Mouse (Mus musculus): ENCODE measurements at regions not wholly inside any gene's neighbourhood (a gene's known extent, or its start where the extent isn't known, plus 50 kb on each side); places are given as distances from the start of the nearest gene placed in this dataset.

GRCm38 (mm10) chr12:25181317-25181716, 84.4 kb upstream of the Id2 start:
- no peaks in the 10 kb centered on the region for H3K4me1 ChIP-seq (ENCODE audit: control insufficient read depth, insufficient read depth, low read length)
- no peak for ATAC-seq
- H3K9ac ChIP-seq (ENCODE audit: low read depth, low read length) = no peak overlapping the region
- no peak overlapping the region for H3K4me2 ChIP-seq (ENCODE audit: low read length)
- WGBS = 89% methylated on average over 8 of the region's 8 CpGs
- H3K36me3 ChIP-seq (ENCODE audit: control insufficient read depth, insufficient read depth, low read length) = no peaks in the 10 kb centered on the region
- no peak overlapping the region for H3K4me3 ChIP-seq (ENCODE audit: low read depth, low read length)
- no peaks in the 10 kb centered on the region for H3K27me3 ChIP-seq (ENCODE audit: control insufficient read depth, insufficient read depth, low read depth, low read length)
- no peak overlapping the region for H3K27ac ChIP-seq (ENCODE audit: low read length)
- no peaks in the 10 kb centered on the region for H3K9me3 ChIP-seq (replicated peaks; ENCODE audit: control insufficient read depth, low read length, poor library complexity, severe bottlenecking)

GRCm38 (mm10) chr12:25180861-25181260, 83.9 kb upstream of the Id2 start:
- Histone ChIP-seq H3K9ac (ENCODE audit: low read depth, low read length) (no peak overlapping the region), H3K27me3 (ENCODE audit: control insufficient read depth, insufficient read depth, low read depth, low read length) (no peaks in the 10 kb centered on the region), H3K4me2 (ENCODE audit: low read length) (no peak overlapping the region), H3K4me1 (ENCODE audit: control insufficient read depth, insufficient read depth, low read length) (no peaks in the 10 kb centered on the region), H3K27ac (ENCODE audit: low read length) (no peak overlapping the region), H3K36me3 (ENCODE audit: control insufficient read depth, insufficient read depth, low read length) (no peaks in the 10 kb centered on the region), H3K9me3 (replicated peaks; ENCODE audit: control insufficient read depth, low read length, poor library complexity, severe bottlenecking) (no peaks in the 10 kb centered on the region), H3K4me3 (ENCODE audit: low read depth, low read length) (no peak overlapping the region)
- 88% methylated on average over 1 of the region's 1 CpGs for WGBS
- ATAC-seq = no peak

GRCm38 (mm10) chr12:25180289-25180688, 83.3 kb upstream of the Id2 start:
- Histone ChIP-seq H3K9ac (ENCODE audit: low read depth, low read length) (no peak overlapping the region), H3K27me3 (ENCODE audit: control insufficient read depth, insufficient read depth, low read depth, low read length) (no peaks in the 10 kb centered on the region), H3K9me3 (replicated peaks; ENCODE audit: control insufficient read depth, low read length, poor library complexity, severe bottlenecking) (no peaks in the 10 kb centered on the region), H3K4me3 (ENCODE audit: low read depth, low read length) (no peak overlapping the region), H3K4me2 (ENCODE audit: low read length) (no peak overlapping the region), H3K36me3 (ENCODE audit: control insufficient read depth, insufficient read depth, low read length) (no peaks in the 10 kb centered on the region), H3K27ac (ENCODE audit: low read length) (no peak overlapping the region), H3K4me1 (ENCODE audit: control insufficient read depth, insufficient read depth, low read length) (no peaks in the 10 kb centered on the region)
- ATAC-seq = no peak
- WGBS = 66% methylated on average over 3 of the region's 3 CpGs

- no peak overlapping the region for H3K4me3 ChIP-seq (ENCODE audit: low read depth, low read length)
- H3K36me3 ChIP-seq (ENCODE audit: control insufficient read depth, insufficient read depth, low read length) = no peaks in the 10 kb centered on the region
- 90% methylated on average over 5 of the region's 5 CpGs for WGBS
- no peaks in the 10 kb centered on the region for H3K4me1 ChIP-seq (ENCODE audit: control insufficient read depth, insufficient read depth, low read length)
- H3K4me2 ChIP-seq (ENCODE audit: low read length) = no peak overlapping the region
- ATAC-seq = no peak
- no peak overlapping the region for H3K27ac ChIP-seq (ENCODE audit: low read length)
- no peaks in the 10 kb centered on the region for H3K27me3 ChIP-seq (ENCODE audit: control insufficient read depth, insufficient read depth, low read depth, low read length)
- H3K9ac ChIP-seq (ENCODE audit: low read depth, low read length) = no peak overlapping the region
- no peaks in the 10 kb centered on the region for H3K9me3 ChIP-seq (replicated peaks; ENCODE audit: control insufficient read depth, low read length, poor library complexity, severe bottlenecking)
These were observed 81.7 kb upstream of the Id2 start for GRCm38 (mm10) chr12:25178491-25179115.

GRCm38 (mm10) chr12:25177827-25178226, 80.9 kb upstream of the Id2 start:
- Histone ChIP-seq H3K9ac (ENCODE audit: low read depth, low read length) (no peak overlapping the region), H3K4me3 (ENCODE audit: low read depth, low read length) (no peak overlapping the region), H3K4me1 (ENCODE audit: control insufficient read depth, insufficient read depth, low read length) (0 out of 2 replicates have a peak, but pooled peaks cover under 1% of the 10 kb centered on the region), H3K4me2 (ENCODE audit: low read length) (no peak overlapping the region), H3K9me3 (replicated peaks; ENCODE audit: control insufficient read depth, low read length, poor library complexity, severe bottlenecking) (no peaks in the 10 kb centered on the region), H3K27me3 (ENCODE audit: control insufficient read depth, insufficient read depth, low read depth, low read length) (no peaks in the 10 kb centered on the region), H3K27ac (ENCODE audit: low read length) (no peak overlapping the region), H3K36me3 (ENCODE audit: control insufficient read depth, insufficient read depth, low read length) (no peaks in the 10 kb centered on the region)
- ATAC-seq = no peak
- WGBS = 75% methylated on average over 3 of the region's 3 CpGs

GRCm38 (mm10) chr12:25176565-25176964, 79.6 kb upstream of the Id2 start:
- H3K4me2 ChIP-seq (ENCODE audit: low read length) = no peak overlapping the region
- no peaks in the 10 kb centered on the region for H3K36me3 ChIP-seq (ENCODE audit: control insufficient read depth, insufficient read depth, low read length)
- WGBS = 86% methylated on average over 3 of the region's 3 CpGs
- no peaks in the 10 kb centered on the region for H3K27me3 ChIP-seq (ENCODE audit: control insufficient read depth, insufficient read depth, low read depth, low read length)
- H3K9ac ChIP-seq (ENCODE audit: low read depth, low read length) = no peak overlapping the region
- no peak overlapping the region for H3K4me3 ChIP-seq (ENCODE audit: low read depth, low read length)
- no peak overlapping the region for H3K27ac ChIP-seq (ENCODE audit: low read length)
- ATAC-seq = no peak
- no peaks in the 10 kb centered on the region for H3K9me3 ChIP-seq (replicated peaks; ENCODE audit: control insufficient read depth, low read length, poor library complexity, severe bottlenecking)
- 0 out of 2 replicates have a peak, but pooled peaks cover 3% of the 10 kb centered on the region for H3K4me1 ChIP-seq (ENCODE audit: control insufficient read depth, insufficient read depth, low read length)

GRCm38 (mm10) chr12:25173064-25173463, 76.1 kb upstream of the Id2 start:
- 57% methylated on average over 6 of the region's 6 CpGs for WGBS
- Histone ChIP-seq H3K4me3 (ENCODE audit: low read depth, low read length) (no peak overlapping the region), H3K9me3 (replicated peaks; ENCODE audit: control insufficient read depth, low read length, poor library complexity, severe bottlenecking) (no peaks in the 10 kb centered on the region), H3K27me3 (ENCODE audit: control insufficient read depth, insufficient read depth, low read depth, low read length) (no peaks in the 10 kb centered on the region), H3K27ac (ENCODE audit: low read length) (no peak overlapping the region), H3K9ac (ENCODE audit: low read depth, low read length) (no peak overlapping the region), H3K4me1 (ENCODE audit: control insufficient read depth, insufficient read depth, low read length) (0 out of 2 replicates have a peak, but pooled peaks cover 3% of the 10 kb centered on the region), H3K4me2 (ENCODE audit: low read length) (no peak overlapping the region), H3K36me3 (ENCODE audit: control insufficient read depth, insufficient read depth, low read length) (no peaks in the 10 kb centered on the region)
- ATAC-seq = no peak

GRCm38 (mm10) chr12:25172450-25172849, 75.5 kb upstream of the Id2 start:
- Histone ChIP-seq H3K27me3 (ENCODE audit: control insufficient read depth, insufficient read depth, low read depth, low read length) (no peaks in the 10 kb centered on the region), H3K27ac (ENCODE audit: low read length) (no peak overlapping the region), H3K9me3 (replicated peaks; ENCODE audit: control insufficient read depth, low read length, poor library complexity, severe bottlenecking) (no peaks in the 10 kb centered on the region), H3K4me1 (ENCODE audit: control insufficient read depth, insufficient read depth, low read length) (0 out of 2 replicates have a peak, but pooled peaks cover 3% of the 10 kb centered on the region), H3K4me3 (ENCODE audit: low read depth, low read length) (no peak overlapping the region), H3K9ac (ENCODE audit: low read depth, low read length) (no peak overlapping the region), H3K4me2 (ENCODE audit: low read length) (no peak overlapping the region), H3K36me3 (ENCODE audit: control insufficient read depth, insufficient read depth, low read length) (no peaks in the 10 kb centered on the region)
- WGBS = 86% methylated on average over 4 of the region's 4 CpGs
- ATAC-seq = no peak

- 97% methylated on average over 3 of the region's 3 CpGs for WGBS
These were observed 72.7 kb upstream of the Id2 start for GRCm38 (mm10) chr12:25169611-25170010.

More at GRCm38 (mm10) chr12:25169611-25170010, 72.7 kb upstream of the Id2 start:
- no peak for ATAC-seq
- Histone ChIP-seq H3K27me3 (ENCODE audit: control insufficient read depth, insufficient read depth, low read depth, low read length) (no peaks in the 10 kb centered on the region), H3K27ac (ENCODE audit: low read length) (no peak overlapping the region), H3K9ac (ENCODE audit: low read depth, low read length) (no peak overlapping the region), H3K4me2 (ENCODE audit: low read length) (no peak overlapping the region), H3K4me1 (ENCODE audit: control insufficient read depth, insufficient read depth, low read length) (peaks cover 6% of the 10 kb centered on the region; the same call in 1 of the 2 replicates), H3K9me3 (replicated peaks; ENCODE audit: control insufficient read depth, low read length, poor library complexity, severe bottlenecking) (no peaks in the 10 kb centered on the region), H3K4me3 (ENCODE audit: low read depth, low read length) (no peak overlapping the region), H3K36me3 (ENCODE audit: control insufficient read depth, insufficient read depth, low read length) (no peaks in the 10 kb centered on the region)

Data from midbrain, embryonic 16.5 days (tissue).